Mouse (Mus musculus): ENCODE data around the gene Adam10.

Gene Adam10

DNA sequence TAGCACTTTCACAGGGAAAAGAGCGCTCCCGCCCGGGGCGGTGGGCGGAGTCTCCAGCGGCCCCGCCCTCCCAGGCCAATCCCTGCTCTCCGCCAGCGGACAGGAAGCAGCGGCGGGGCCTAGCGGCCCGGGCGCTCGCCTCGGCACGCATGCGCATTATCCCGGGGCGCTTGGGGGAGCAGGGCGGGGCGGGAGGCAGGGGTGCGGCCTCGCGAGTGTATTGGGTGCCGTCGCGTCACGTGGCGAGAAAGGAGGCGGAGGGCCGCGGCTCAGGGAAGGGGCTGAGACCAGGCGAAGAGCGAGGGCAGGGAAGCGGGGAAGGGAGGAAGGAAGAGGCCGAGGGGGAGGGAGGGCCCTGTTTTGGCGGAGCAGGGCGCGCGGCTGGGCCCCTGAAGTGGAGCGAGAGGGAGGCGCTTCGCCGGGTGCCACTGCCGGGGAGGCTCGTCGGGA is at the start of gene Adam10:
TSS of gene Adam10 (plus strand) at position 316 of the 450 bp plus-strand sequence.
- DNase-seq (ENCODE audit: extremely low spot score): peak; percentile 99

GRCm38 (mm10) chr9:70629711-70630110 is 49.1 kb upstream of the Adam10 start:
- no peak for DNase-seq (ENCODE audit: extremely low spot score)

- no peak for DNase-seq (ENCODE audit: extremely low spot score)
Measured at GRCm38 (mm10) chr9:70631665-70632064, 47.1 kb upstream of the Adam10 start.

DNA sequence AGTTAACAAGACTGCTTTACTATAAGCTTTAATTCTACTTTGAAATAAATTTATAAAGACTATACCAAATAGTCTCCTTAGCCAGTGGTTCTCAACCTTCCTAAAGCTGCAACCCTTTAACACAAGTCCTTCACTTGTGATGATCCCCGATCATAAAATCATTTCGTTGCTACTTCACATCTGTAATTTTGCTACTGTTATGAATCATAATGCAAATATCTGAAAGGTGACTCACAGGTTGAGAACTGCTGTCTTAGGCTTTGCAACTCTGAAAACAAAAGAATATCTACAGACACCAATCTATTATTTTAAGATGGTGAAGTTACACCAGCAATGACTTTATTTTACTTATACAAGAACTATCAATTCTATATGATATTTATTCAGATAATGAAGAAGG is 42.0 kb upstream of the Adam10 start:
- no peak for DNase-seq (ENCODE audit: extremely low spot score)

DNA sequence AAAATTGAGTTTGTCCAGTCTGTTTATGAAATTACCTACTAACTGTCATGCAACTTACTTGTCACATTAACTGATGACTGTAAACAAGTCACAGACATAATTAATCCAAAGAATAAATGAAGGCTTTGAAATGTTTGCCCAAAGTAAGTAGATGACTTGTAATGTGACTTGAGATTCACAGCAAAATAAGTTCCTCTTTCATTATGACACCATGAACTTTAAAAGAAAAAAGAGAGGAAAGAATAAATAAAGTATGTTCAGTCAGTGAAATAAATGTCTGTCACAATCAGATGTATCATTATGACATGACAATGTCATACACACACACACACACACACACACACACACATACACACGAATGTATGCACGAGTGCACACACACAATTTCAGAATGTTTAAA is 28.5 kb upstream of the Adam10 start:
- DNase-seq (ENCODE audit: extremely low spot score): no peak

GRCm38 (mm10) chr9:70650994-70651393 is 27.8 kb upstream of the Adam10 start:
- no peak for DNase-seq (ENCODE audit: extremely low spot score)

DNA sequence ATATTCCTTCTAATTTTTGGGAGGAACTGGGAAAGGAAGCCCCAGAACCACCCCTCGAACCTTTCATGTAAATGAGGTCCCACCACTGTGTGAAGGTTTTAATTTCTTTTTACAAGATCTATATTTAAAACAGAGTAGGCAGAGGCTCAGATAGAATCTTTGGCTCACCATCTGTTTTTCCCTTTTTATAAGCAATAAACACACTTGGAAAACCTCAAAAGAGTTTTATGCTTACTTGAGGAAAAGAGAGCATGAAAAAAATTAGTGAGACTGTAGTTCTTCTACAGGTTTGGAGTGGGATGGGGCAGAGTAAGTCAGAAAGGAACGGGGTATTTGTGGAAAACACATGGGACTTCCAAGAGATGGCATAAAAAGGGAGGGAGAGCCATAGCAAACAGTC is 26.6 kb upstream of the Adam10 start:
- no peak for DNase-seq (ENCODE audit: extremely low spot score)

- DNase-seq (ENCODE audit: extremely low spot score): no peak
Measured at GRCm38 (mm10) chr9:70653875-70654274, 24.9 kb upstream of the Adam10 start.

- no peak for DNase-seq (ENCODE audit: extremely low spot score)
Measured at GRCm38 (mm10) chr9:70654496-70654895, 24.3 kb upstream of the Adam10 start.

DNA sequence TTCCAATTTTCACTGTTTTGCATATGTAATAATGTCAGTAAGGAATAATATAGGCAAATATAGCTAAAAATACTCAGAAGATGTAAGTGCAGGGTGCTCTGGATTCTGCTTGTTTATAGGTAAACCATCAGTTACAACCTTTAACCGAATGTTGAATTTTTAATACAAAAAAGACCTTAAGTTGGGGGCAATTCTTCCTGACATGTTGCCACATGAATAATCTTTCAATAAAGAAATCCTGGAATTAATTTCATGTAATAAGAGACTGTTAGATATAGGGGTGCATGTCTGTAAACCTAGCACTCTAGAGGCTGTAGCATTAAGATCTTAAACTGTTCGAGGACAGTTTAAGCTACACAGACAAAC is 23.1 kb upstream of the Adam10 start:
- DNase-seq (ENCODE audit: extremely low spot score): no peak

DNA sequence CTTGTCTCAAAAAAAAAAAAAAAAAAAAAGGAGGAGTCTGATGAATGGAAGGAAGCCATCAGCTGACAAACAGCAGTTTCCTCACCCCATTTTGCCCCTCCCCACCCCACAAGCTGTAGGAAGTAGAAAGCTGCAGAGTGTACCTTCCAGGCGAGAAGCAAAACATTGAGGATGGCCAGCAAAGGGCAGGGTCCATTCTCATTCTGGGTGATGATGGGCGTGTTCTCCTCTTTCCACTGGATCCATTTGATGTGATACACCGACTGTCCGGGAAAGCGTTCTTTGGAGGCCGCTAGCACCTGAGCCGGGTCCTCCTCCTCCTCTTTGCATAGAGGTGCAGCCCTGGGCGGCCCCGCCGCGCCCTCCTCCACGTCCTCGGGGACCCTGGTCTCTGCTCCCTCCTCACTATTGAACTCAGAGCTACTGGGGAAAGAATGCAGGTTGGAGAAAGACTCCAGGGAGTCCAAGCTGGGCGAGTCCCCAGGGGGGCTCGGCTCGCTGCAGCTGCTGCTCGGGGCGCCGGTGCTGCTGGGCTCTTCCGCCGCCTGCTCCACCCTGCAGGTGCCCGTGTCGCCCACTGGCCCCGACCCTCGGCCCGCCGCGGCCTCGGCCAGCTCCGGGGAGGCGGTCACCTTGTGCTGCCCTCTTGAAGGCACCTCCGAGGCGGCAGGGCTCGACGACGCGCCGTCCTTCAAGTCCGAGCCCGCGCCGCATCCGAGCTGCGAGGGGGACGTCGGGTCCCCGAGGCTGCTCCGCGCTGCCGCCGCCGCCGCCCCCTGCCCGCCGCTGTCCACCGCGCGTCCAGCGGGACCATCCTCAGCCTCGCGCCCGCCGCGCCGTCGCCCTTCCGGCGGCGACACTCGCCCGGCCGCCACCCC is 22.4 kb upstream of the Adam10 start, which contains the start of gene Gm10642:
TSS of gene Gm10642 (plus strand) at position 122 of the 878 bp plus-strand sequence.
- peak; percentile 42 for DNase-seq (ENCODE audit: extremely low spot score)

- peak; percentile 96 for DNase-seq (ENCODE audit: extremely low spot score)
Measured at GRCm38 (mm10) chr9:70657013-70657967, 21.5 kb upstream of the Adam10 start, which contains the start of gene Mindy2. Gene Mindy2, minus strand, starts transcription at chr9:70657174.

DNA sequence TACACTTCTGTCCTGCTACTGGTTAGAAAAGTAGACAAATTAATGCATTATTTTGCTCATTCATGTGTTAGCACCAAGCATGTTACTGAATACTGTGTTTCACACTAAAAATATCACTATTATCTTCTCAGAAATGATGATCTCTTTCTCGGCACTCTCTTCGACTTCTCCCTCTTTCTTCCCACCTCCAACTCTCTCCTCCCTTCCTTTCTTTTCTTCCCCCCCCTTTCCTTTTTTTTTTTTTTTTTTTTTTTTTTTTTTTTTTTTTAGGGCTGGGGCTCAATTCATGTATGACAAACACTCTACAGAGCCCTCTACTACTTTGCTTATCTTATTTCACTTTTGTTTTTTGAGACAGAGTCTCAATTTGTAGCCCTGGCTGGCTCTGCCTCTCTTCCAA is 20.5 kb upstream of the Adam10 start:
- DNase-seq (ENCODE audit: extremely low spot score): no peak

DNA sequence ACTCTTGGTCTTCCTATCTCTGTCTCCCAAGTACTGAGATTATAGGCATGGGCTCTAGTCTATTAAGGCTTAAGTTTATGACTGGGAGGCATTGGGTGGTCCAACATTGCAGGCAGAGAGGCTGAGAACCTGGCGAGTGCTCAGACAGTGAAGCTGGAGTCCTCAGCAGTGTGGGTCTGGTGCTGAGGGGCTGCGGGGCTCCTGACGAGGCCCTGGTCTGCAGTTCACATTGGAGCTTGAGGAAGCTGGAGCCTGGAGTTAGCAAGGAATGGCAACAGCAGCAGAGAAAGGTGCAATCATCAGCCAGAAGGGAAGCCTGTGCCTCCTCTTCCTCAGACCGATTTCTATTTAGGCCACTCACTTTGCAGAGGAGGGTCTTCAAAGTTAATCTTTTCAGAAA is 13.9 kb upstream of the Adam10 start:
- DNase-seq (ENCODE audit: extremely low spot score): no peak

DNA sequence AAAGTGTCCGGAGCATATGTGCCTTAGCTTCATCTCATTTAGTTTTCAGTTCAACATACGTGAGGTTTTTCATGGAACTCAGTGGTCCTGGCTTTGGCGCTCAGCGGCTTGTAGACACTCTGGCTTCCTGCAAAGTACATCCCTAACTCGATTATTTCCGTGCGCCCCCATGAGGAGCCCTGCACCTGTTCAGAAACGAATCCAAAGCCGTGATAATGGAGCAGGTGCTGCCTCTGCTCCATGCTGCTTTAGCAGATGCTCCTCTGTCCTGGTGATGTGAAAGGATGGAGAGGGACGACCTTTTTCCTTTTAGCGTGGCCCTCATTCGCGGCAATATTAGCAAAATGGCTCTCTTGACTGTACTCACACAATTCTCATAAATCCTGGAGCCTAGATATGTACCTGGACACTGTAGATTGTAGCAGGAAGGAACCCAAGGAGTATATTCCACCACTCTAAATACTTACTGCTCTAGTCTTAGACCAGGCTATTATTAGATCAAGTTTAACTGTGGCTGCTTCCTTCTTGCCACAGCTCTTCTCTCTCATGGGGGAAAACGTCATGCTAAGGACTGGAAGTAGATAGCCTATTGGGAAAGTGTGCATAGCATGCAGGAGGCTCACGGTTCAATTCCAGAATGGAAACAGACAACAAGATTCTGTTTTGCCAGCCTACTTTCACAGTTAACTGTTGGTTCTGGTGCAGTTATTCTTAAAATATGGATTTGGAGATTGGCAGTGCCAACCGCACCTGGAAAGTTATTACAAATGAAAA is 13.2 kb upstream of the Adam10 start:
- no peak for DNase-seq (ENCODE audit: extremely low spot score)

GRCm38 (mm10) chr9:70666811-70667210 is 12.0 kb upstream of the Adam10 start:
- DNase-seq (ENCODE audit: extremely low spot score): no peak

DNA sequence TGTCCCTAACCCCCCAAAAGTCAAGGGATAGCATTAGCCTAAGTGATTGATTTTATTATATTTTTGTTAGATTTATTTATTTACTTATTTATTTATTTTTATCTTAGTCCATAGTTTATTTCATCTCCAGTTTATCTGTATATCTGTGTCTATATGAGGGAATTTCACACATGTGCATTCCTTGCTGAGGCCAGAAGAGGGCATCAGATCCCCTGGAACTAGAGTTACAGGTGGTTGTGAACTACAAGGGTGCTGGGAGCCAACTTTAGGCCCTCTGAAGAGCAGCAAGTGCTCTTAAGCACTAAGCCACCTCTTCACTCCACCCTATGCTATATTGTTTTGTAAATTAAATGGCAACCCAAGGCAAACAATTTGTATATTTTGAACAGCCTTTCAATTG is 10.7 kb upstream of the Adam10 start:
- DNase-seq (ENCODE audit: extremely low spot score): no peak

GRCm38 (mm10) chr9:70669197-70669596 is 9.6 kb upstream of the Adam10 start:
- DNase-seq (ENCODE audit: extremely low spot score): no peak

DNA sequence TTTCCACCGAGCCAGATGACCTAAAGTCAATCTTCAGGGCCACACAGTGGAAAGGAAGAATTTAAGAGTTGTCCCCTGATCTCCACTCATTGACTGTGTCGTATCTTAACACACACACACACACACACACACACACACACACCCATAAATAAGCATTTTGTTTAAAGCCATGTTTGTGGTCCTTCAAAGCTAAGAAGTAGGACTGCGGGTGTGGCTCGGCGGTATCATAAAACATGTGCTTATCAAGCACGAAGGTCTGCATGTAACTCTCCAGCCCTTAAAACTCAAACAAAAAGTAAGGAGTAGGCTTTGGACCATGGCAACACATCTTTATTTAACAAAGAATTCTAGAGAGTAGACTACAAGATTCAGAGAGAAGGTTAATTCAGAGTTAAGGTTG is 8.4 kb upstream of the Adam10 start:
- DNase-seq (ENCODE audit: extremely low spot score): no peak

DNA sequence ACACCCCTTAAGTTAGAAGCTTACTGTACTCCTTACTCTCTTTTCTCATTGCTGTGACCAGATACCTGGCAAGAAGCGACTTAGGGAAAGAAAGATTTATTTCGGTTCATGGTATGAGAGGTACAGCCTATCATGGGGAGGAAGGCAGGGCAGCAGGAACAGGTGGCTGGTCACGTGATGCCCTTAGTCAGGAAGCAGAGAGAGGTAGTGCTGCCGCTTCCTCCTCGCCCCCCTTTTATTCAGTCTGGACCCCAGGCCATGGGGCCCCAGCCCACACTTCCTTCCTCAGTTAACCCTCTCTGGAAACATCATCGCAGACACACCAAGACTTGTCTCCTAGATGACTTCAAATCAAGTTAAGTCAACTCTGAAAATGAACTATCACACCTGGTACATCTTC is 7.5 kb upstream of the Adam10 start:
- no peak for DNase-seq (ENCODE audit: extremely low spot score)

DNA sequence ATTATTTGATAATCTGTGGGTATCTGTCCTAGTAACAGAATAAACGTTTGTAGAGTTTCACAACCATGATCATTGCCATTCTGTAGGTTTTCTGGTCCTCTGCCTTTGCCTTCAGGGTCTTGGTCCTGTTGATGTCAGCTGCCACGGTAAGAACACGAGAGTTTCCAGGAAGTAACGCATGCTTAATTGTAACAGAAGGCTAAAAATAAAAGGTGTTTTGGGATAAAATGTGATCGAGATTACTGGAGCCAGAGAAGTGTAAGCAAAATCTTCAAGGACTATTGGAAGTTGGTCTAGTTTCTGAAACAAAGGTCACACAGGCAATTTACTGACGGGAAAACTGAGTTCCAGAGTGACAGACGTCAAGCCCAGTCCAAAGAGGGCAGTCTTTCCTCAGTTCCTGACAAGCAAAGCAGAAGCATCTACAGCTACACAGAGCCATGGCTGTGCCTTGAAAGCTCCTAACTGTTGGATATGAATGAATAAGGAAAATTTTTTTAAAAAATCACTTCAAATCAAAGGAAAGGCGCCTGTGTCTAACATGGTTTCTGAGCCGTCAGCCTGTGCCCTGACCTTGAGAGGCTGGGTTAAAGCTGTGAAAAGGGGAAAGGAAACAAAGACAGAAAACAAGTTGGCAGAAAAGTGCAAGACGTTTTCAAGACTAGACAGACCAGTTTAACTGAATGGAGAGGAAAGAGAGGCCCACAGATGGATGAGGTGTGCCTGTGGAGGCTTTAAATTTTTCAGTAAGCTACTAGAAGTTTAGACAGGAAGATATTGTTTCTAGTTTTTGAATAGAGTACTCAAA is 6.8 kb upstream of the Adam10 start:
- no peak for DNase-seq (ENCODE audit: extremely low spot score)
